Mouse (Mus musculus) neural tube, embryonic 13.5 days (tissue): ENCODE measurements around the gene Abat. TPM values are rescaled to one million over a fixed set of nuclear protein-coding genes. Genes with fewer than 3 reads are reported as not detected.
A peak's percentile ranks its signal among the peaks of the same experiment; 100 is the strongest.
"Not testable (repeated sequence)": the region's sequence is repeated elsewhere in the genome, so short reads cannot be mapped to it uniquely, and the experiment has no call there.

Experiments
- ATAC-seq: fragments of 200-750 bp; cut with Nextera tagmentation; 2 replicates; pipeline ENCODE4 v1.8.0; 2017; ENCODE audit warnings: low read depth, mild to moderate bottlenecking, moderate TSS enrichment, moderate library complexity
- H3K27ac ChIP-seq: fragments of 300-500 bp; sonication (generic); replicated peaks from 2 replicates; pipeline ENCODE4 v1.5.1; 2015; ENCODE audit warnings: moderate library complexity, mild to moderate bottlenecking, inconsistent platforms
- H3K27me3 ChIP-seq: fragments of 300-500 bp; sonication (generic); 2 replicates; pipeline ENCODE4 v1.6.1; 2015; ENCODE audit warnings: mild to moderate bottlenecking, inconsistent platforms
- H3K36me3 ChIP-seq: fragments of 300-500 bp; sonication (generic); 2 replicates; pipeline ENCODE4 v1.6.1; 2015; ENCODE audit warnings: mild to moderate bottlenecking, inconsistent platforms
- H3K4me1 ChIP-seq: fragments of 300-500 bp; sonication (generic); replicated peaks from 2 replicates; pipeline ENCODE4 v1.6.1; 2015; ENCODE audit warnings: inconsistent platforms
- H3K4me2 ChIP-seq: fragments of 300-500 bp; sonication (generic); 2 replicates; pipeline ENCODE4 v1.6.1; 2015; ENCODE audit warnings: inconsistent platforms, mild to moderate bottlenecking, moderate library complexity
- H3K4me3 ChIP-seq: fragments of 300-500 bp; sonication (generic); 2 replicates; pipeline ENCODE4 v1.5.1; 2015; ENCODE audit warnings: mild to moderate bottlenecking, inconsistent platforms
- H3K9ac ChIP-seq: fragments of 300-500 bp; sonication (generic); 2 replicates; pipeline ENCODE4 v1.6.1; 2015; ENCODE audit warnings: moderate library complexity, mild to moderate bottlenecking, inconsistent platforms
- H3K9me3 ChIP-seq: fragments of 300-500 bp; sonication (generic); 2 replicates; pipeline ENCODE4 v1.6.1; 2016; ENCODE audit warnings: inconsistent platforms
- WGBS: fragments of 180-500 bp; shearing (Covaris S2); methylation state at CpG from one replicate; pipeline ENCODE4 v1.1.7; 2015; 5-methylcytosine and 5-hydroxymethylcytosine counted together
- polyA plus RNA-seq: library from polyadenylated mRNA; unstranded; fragments of >200 nt; fragmentation: Nextera tagmentation; extraction: Ambion mirVana; gene quantifications from 2 replicates; pipeline ENCODE4 v1.2.1, GENCODE M21; 2015

Abat gene
- polyA plus RNA-seq, 1 experiment from 2014 or later, result 120 TPM

DNA sequence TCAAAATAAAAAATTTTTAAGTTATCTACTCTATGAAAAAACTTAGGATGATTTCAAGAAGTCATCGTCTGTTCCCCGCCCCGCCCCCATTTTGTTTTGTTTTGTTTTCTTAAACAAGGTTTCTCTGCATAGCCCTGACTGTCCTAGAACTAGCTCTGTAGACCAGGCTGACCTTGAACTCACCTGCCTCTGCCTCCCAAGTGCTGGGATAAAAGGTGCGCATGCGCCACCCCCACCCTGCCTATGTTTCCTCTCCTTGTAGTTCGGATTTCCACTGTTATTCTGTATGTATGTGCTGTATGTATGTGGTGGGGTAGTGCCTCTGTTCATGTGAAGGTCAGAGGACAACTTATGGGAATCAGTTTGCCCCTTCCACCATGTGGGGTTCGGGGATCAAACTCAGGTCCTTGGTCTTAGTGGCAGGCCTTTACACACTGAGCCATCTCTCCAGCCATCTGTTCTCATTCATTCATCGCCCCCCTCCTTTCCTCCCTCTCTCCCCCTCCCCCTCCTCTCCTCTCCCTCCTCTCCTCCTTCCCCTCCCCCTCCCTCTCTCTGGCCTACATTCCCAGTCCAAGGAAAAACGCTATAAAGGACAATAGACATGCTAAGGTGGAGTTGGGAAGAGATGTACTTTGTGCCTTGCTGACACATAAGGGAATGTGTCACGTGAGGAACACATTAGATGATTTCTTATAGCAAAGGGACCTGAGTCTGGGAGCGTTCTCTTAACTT, 21.4 kb downstream of the Abat start:
- Histone ChIP-seq H3K27me3 (no peaks in the 10 kb centered on the region), H3K9ac (no peak overlapping the region), H3K27ac (peak overlapping the region; percentile 15), H3K4me2 (no peak overlapping the region), H3K4me3 (no peak overlapping the region), H3K4me1 (peaks cover 63% of the 10 kb centered on the region), H3K9me3 (no peaks in the 10 kb centered on the region), H3K36me3 (peaks cover 10% of the 10 kb centered on the region)
- no peak for ATAC-seq
- 75% methylated on average over 11 of the region's 11 CpGs for WGBS

DNA sequence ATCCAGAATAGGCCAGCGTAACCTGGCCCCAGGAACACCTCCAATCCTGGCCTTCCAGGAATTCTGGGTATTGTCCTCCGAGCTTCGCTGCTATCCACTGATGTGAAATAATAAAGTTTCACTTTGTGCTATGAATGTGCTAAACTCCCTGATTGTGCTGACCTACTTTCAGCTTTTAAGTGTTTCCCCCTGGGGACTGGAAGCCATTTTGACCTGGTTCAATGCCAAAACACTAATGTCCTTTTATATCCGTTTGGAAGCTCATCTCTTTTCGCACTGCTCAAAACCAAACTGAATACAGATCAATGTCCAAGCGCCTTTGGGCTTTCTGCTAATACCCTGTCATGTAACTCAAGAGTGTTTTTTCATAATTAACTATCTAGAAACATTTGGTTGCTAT, 22.2 kb downstream of the Abat start:
- no peak for ATAC-seq
- H3K4me1 ChIP-seq, result peaks cover 63% of the 10 kb centered on the region

GRCm38 (mm10) chr16:8539150-8539865, 26.1 kb downstream of the Abat start:
- H3K4me2 ChIP-seq, result peak overlapping the region; percentile 46
- peaks cover 8% of the 10 kb centered on the region; the same call in 1 of the 2 replicates for H3K36me3 ChIP-seq
- H3K9me3 ChIP-seq, result no peaks in the 10 kb centered on the region
- 7% methylated on average over 9 of the region's 9 CpGs for WGBS
- H3K27ac ChIP-seq, result peak overlapping the region; percentile 97
- H3K4me1 ChIP-seq, result peaks cover 79% of the 10 kb centered on the region
- no peak overlapping the region for H3K4me3 ChIP-seq
- H3K27me3 ChIP-seq, result no peaks in the 10 kb centered on the region
- peak overlapping the region; percentile 62; the same call in 1 of the 2 replicates for H3K9ac ChIP-seq
- ATAC-seq, result peak; percentile 89

More for the DNA sequence above, 22.2 kb downstream of the Abat start:
- Histone ChIP-seq H3K27ac (peak overlapping the region; percentile 15; the same call in 1 of the 2 replicates), H3K9me3 (no peaks in the 10 kb centered on the region), H3K4me2 (no peak overlapping the region), H3K27me3 (no peaks in the 10 kb centered on the region), H3K36me3 (peaks cover 10% of the 10 kb centered on the region), H3K9ac (no peak overlapping the region), H3K4me3 (no peak overlapping the region)
- WGBS, result 68% methylated on average over 6 of the region's 6 CpGs

- Histone ChIP-seq H3K27me3 (no peaks in the 10 kb centered on the region), H3K9ac (peak overlapping the region; percentile 62), H3K36me3 (peaks cover 8% of the 10 kb centered on the region; the same call in 1 of the 2 replicates), H3K9me3 (no peaks in the 10 kb centered on the region), H3K4me1 (peaks cover 63% of the 10 kb centered on the region), H3K4me3 (peak overlapping the region; percentile 15; the same call in 1 of the 2 replicates), H3K27ac (peak overlapping the region; percentile 97), H3K4me2 (peak overlapping the region; percentile 46)
- WGBS, result 10% methylated on average over 3 of the region's 3 CpGs
- peak; percentile 72 for ATAC-seq
Observed at GRCm38 (mm10) chr16:8540859-8541314, 27.7 kb downstream of the Abat start.

GRCm38 (mm10) chr16:8547836-8548235, 34.6 kb downstream of the Abat start:
- 88% methylated on average over 2 of the region's 2 CpGs for WGBS
- Histone ChIP-seq H3K4me2 (no peak overlapping the region), H3K4me3 (no peak overlapping the region), H3K36me3 (peaks cover 29% of the 10 kb centered on the region), H3K27me3 (no peaks in the 10 kb centered on the region), H3K27ac (no peak overlapping the region), H3K9me3 (no peaks in the 10 kb centered on the region), H3K9ac (no peak overlapping the region), H3K4me1 (0 out of 2 replicates have a peak, but pooled peaks cover 3% of the 10 kb centered on the region)
- no peak for ATAC-seq

- Histone ChIP-seq H3K4me1 (no peaks in the 10 kb centered on the region), H3K27me3 (no peaks in the 10 kb centered on the region), H3K36me3 (peaks cover 31% of the 10 kb centered on the region), H3K4me2 (no peak overlapping the region), H3K4me3 (no peak overlapping the region), H3K27ac (no peak overlapping the region), H3K9ac (no peak overlapping the region), H3K9me3 (no peaks in the 10 kb centered on the region)
- WGBS, result 69% methylated on average over 9 of the region's 9 CpGs
- no peak for ATAC-seq
Observed at GRCm38 (mm10) chr16:8549506-8549905, 36.3 kb downstream of the Abat start.

DNA sequence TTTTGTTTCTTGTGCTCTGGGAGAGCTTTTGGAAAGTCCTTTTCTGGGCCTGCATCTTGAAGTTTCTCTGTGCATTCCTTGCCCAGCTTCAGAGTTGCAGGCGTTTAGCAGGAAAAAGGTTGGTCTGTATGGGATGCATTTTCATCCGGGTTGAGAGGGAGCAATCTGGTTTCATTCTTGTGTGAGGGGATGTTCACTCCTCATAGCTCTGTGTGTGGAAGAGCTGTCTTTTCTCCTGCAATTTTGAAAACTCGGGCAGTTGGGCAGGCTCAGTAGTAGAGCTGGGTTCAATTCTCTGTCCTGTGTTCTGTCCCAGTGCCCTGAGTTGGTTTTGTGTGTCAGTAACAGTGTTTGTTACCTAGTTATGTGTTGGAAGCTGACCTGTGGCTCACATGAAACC, 41.1 kb downstream of the Abat start:
- WGBS, result 93% methylated on average over 3 of the region's 3 CpGs
- ATAC-seq, result no peak
- Histone ChIP-seq H3K27me3 (no peaks in the 10 kb centered on the region), H3K36me3 (peaks cover 21% of the 10 kb centered on the region), H3K4me1 (no peaks in the 10 kb centered on the region), H3K4me3 (no peak overlapping the region), H3K9ac (no peak overlapping the region), H3K27ac (no peak overlapping the region), H3K9me3 (peaks cover 22% of the 10 kb centered on the region; the same call in 1 of the 2 replicates), H3K4me2 (no peak overlapping the region)

DNA sequence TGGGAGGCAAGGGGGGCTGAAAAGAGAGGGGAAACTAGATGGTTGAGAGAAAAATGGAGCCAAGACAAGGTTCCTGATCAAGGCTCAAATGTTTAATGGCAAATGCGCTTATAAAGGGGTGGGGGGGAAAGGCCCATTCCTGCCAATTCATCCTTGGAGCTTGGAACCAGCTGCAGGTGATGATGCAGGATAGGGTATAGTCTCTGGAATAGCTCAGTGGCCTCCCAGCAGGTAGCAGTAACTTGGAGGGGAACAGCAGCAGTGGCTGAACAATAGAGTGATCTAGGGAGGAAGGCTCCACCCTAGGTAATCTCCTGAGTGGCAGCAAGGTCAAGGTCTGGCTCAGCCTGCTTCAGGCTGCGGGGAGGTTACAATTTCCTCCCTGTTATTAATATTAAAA, 41.5 kb downstream of the Abat start:
- Histone ChIP-seq H3K9me3 (peaks cover 22% of the 10 kb centered on the region; the same call in 1 of the 2 replicates), H3K36me3 (peaks cover 21% of the 10 kb centered on the region)
- not testable (repeated sequence) for H3K9ac ChIP-seq, H3K4me3 ChIP-seq, H3K4me1 ChIP-seq, H3K4me2 ChIP-seq, H3K27me3 ChIP-seq, ATAC-seq, H3K27ac ChIP-seq
- 86% methylated on average over 2 of the region's 2 CpGs for WGBS

GRCm38 (mm10) chr16:8555371-8555770, 42.1 kb downstream of the Abat start:
- ATAC-seq, result not testable (repeated sequence)

GRCm38 (mm10) chr16:8560079-8560478, 46.9 kb downstream of the Abat start:
- Histone ChIP-seq H3K4me1 (peaks cover 3% of the 10 kb centered on the region), H3K9ac (no peak overlapping the region), H3K4me2 (no peak overlapping the region), H3K36me3 (peaks cover 17% of the 10 kb centered on the region), H3K27ac (no peak overlapping the region), H3K4me3 (no peak overlapping the region), H3K27me3 (no peaks in the 10 kb centered on the region), H3K9me3 (peaks cover 27% of the 10 kb centered on the region)
- WGBS, result 93% methylated on average over 17 of the region's 17 CpGs
- no peak for ATAC-seq

More at GRCm38 (mm10) chr16:8555371-8555770, 42.1 kb downstream of the Abat start:
- peaks cover 27% of the 10 kb centered on the region for H3K9me3 ChIP-seq
- H3K4me1 ChIP-seq, H3K9ac ChIP-seq, H3K4me2 ChIP-seq, H3K27ac ChIP-seq, H3K27me3 ChIP-seq, H3K4me3 ChIP-seq: not testable (repeated sequence)
- 66% methylated on average over 3 of the region's 3 CpGs for WGBS
- peaks cover 26% of the 10 kb centered on the region for H3K36me3 ChIP-seq

DNA sequence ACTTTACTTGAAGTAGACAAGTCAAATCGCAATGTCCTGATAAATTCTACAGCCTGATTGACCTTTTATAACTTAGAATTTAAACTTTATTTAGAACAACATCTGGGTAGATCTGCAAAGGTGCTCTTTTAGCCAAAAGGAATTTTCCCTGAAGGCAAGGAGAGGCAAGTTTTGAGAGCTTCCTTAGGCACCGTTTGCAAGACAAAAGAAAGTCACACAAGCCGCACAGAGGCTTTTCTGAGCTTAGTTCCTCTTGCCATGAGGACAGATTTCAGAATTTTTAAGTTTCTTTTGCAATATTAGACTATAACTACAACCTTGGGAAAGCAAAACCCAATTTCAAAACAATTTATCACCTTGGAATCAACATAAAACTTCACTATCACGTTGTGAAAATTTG, 47.9 kb downstream of the Abat start:
- 44% methylated on average over 4 of the region's 4 CpGs for WGBS
- H3K4me2 ChIP-seq, H3K27me3 ChIP-seq, H3K27ac ChIP-seq, H3K4me3 ChIP-seq, ATAC-seq, H3K9ac ChIP-seq, H3K36me3 ChIP-seq: not testable (repeated sequence)
- peaks cover 20% of the 10 kb centered on the region for H3K9me3 ChIP-seq
- peaks cover 14% of the 10 kb centered on the region for H3K4me1 ChIP-seq

DNA sequence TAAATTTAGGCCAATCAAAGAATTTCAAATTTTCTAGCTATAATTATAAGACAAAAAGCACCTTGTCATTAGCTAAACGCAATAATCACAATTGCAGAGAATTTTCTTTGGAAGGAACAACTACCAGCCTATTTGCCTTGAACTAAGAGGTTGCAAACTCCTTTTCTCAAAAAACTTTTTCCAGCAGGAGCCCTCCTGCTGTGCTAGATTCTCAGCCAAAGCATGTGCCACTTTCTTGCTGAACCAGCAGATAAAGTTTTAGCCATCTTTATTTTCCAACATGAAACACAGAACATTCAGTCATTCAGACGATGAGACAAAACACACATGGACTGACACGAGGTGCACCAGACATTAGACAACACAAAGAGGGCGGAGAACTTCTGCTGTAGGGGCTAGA, 48.6 kb downstream of the Abat start:
- H3K9ac ChIP-seq, H3K4me2 ChIP-seq, H3K4me3 ChIP-seq, H3K36me3 ChIP-seq, ATAC-seq, H3K27me3 ChIP-seq, H3K27ac ChIP-seq: not testable (repeated sequence)
- Histone ChIP-seq H3K9me3 (peaks cover 17% of the 10 kb centered on the region), H3K4me1 (peaks cover 21% of the 10 kb centered on the region)
- 38% methylated on average over 4 of the region's 4 CpGs for WGBS
